In genomic region chr11:21164994-21165560, GRCm38 (mm10) we compare ENCODE assay signal across 13 mouse cellular contexts.
A peak's percentile ranks its signal among the peaks of the same experiment; 100 is the strongest.
DNase-seq lines count a peak whose midpoint lies in the region.
"Had no signal": no experiment of that assay in that cellular context is flagged by ENCODE, and none has a peak within 500 bp of the region (broad histone marks: within the 10 kb centered on the region; RNA-seq: fewer than 3 reads in every experiment).

No protein-coding gene starts in this region.

- intact Hi-C loops in heart, postnatal 10 days (cut with DNase I), result no loop called here
- intact Hi-C loops in heart, postnatal 25 days (cut with DNase I), result no loop called here
- intact Hi-C loops in left cerebral cortex, postnatal 4 days (cut with DNase I), result no loop called here
- intact Hi-C loops in left cerebral cortex, postnatal 36 days (cut with DNase I), result no loop called here

- DNase-seq in heart, postnatal 10 days, result peak; percentile 20
- DNase-seq in heart, postnatal 25 days (ENCODE audit: low spot score), result no peak
- peak; percentile 17 for DNase-seq in left cerebral cortex, postnatal 4 days
- DNase-seq in left cerebral cortex, postnatal 36 days (ENCODE audit: low spot score in 2 of 2), result no peak
- peak; percentile 51 for DNase-seq in adipocyte (ENCODE audit: low spot score)
- peak; percentile 35 for DNase-seq in large intestine, adult 2 months (ENCODE audit: low read depth, low spot score)
- no peak for DNase-seq in urinary bladder, postnatal 36 days (ENCODE audit: low spot score in 2 of 2)
- DNase-seq in layer of hippocampus, adult 8-10 months (ENCODE audit: low spot score in 2 of 2), result no peak
- DNase-seq: cerebellum, adult 8-10 months; gastrocnemius, postnatal 14 days; liver; spleen, adult 18-20 months; thymus, adult 18-20 months had no signal

- 42% methylated on average over 4 of the region's 4 CpGs for WGBS in large intestine, adult 2 months

Comparison
In these comparisons a context has a peak if more than half of its experiments do, and no peak if none do; other contexts are left out.
1. DNase-seq: peak in heart, postnatal 10 days (2 of 2), left cerebral cortex, postnatal 4 days (single experiment), adipocyte (single experiment) and large intestine, adult 2 months (single experiment); none in heart, postnatal 25 days (single experiment), left cerebral cortex, postnatal 36 days (0 of 2), urinary bladder, postnatal 36 days (0 of 2) and layer of hippocampus, adult 8-10 months (0 of 2).